Mouse (Mus musculus): ENCODE results near the gene Plcb1.

Plcb1 gene

DNA sequence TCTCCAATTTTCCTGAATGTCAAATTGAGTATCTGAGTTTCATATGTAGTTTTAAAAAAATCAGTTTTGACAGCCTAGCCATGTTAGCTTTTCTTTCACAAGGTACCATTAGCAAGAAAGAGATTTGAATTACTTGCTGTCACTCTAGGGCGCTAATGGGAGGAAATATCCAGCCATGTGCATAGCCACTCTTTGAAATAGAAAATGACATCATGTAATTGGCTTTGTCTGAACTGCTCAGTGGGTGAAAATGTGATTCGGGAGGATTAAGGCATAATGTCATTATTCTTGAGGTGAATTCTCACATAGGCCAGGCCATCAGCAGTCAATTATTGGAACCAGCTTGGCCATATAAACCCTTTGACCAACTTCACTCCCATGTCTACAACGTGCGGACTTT lies 285.5 kb downstream of the Plcb1 start:
- no peak for DNase-seq (ENCODE audit: low spot score)

DNA sequence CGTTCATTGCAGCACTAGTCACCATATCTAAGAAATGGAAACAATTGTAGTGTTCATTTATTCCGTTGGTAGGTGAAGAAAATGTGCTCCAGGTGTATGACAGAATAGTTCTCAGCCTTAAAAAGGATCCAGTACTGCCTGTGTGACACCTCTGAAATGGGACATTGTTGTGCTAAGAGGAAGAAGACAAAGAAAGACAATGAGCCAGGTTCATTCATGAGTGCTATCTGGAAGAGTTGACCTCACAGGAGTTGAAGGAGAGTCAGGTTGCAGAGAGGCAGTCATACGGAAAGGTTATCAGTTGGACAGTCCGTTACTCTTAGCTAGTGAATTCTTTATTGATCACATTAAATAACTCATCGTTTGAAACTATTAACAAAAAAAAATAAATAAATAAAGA lies 286.6 kb downstream of the Plcb1 start:
- DNase-seq (ENCODE audit: low spot score): no peak

- DNase-seq (ENCODE audit: low spot score): no peak
Observed at GRCm38 (mm10) chr2:135073014-135073413, 287.1 kb downstream of the Plcb1 start.

DNA sequence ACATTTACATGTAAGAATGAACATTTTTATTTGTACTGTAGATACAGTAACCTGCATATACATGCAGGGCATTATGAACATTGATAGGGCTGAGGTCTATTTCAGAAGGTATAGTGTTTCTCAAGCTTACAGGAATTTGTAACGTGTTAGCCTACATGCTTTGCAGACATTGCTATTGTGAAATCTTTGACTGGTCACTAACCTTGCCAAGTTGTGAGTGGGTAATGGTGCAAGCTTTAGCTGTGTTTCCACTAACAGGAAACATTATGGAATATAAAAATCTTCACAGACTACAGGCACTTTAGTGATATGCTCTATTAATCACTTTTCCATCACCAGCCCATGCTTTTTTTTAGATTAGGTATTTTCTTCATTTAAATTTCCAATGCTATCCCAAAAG lies 289.5 kb downstream of the Plcb1 start:
- no peak for DNase-seq (ENCODE audit: low spot score)

- DNase-seq (ENCODE audit: low spot score): no peak
Observed at GRCm38 (mm10) chr2:135092588-135093162, 306.8 kb downstream of the Plcb1 start.

GRCm38 (mm10) chr2:135101292-135101691 lies 315.4 kb downstream of the Plcb1 start:
- DNase-seq (ENCODE audit: low spot score): no peak

DNA sequence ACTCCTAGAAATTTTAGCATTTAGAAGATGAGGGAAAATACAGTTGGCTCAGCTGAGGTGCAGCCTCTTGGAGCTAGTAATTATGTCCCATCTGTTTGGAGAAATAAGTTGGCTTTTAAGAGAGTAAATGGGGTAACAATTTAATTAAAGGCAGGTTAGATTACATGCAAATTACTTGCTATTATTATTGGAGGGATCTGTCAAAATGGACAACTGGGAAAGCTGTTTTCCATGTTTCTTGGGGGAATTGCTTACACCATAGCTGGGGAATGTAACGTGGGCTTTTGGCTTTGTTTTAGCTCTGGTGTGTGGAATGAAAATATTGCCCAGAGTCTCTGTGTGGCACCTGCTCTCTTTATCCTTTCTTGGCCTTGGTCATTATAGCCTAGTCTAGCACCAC lies 316.1 kb downstream of the Plcb1 start:
- no peak for DNase-seq (ENCODE audit: low spot score)

DNA sequence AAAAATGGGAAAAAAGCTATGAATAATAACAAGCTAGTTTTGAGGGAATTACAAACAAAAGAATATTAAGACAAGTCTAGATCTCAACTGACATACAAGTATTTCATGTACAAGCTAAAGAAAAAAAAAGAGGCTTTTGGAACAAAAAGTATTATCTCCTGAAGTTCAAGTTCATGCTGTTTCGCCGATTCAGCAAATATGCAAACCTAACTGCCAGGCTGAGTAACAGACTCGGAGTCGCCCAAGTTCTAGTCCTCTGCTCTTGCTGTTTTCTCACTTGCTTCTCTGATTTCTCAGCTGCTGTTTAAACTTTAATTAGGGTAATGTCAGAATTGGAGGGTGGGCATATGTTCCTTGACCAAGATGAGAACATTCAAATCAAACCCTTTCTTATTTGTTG lies 320.8 kb downstream of the Plcb1 start:
- no peak for DNase-seq (ENCODE audit: low spot score)

- no peak for DNase-seq (ENCODE audit: low spot score)
Observed at GRCm38 (mm10) chr2:135108607-135109006, 322.7 kb downstream of the Plcb1 start.

- no peak for DNase-seq (ENCODE audit: low spot score)
Observed at GRCm38 (mm10) chr2:135114501-135115128, 328.7 kb downstream of the Plcb1 start.

DNA sequence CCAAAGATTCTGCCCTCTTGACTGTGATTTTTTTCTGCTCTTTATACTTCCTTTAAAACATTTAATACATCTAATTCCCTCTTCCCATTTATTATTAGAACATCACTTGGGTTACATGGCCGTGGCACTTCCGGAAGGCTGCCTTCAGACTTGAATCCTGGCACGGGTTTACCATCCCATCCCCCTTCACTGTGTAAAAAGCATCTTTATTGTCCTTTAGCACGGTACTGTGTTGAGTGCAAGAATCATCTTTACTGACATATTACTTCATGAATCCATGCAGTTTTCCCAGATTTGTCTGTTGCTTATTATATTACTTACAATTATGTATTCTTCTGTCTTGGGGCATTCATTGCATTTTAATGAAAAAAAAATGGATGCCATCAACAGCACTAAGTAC lies 337.2 kb downstream of the Plcb1 start:
- DNase-seq (ENCODE audit: low spot score): no peak

DNA sequence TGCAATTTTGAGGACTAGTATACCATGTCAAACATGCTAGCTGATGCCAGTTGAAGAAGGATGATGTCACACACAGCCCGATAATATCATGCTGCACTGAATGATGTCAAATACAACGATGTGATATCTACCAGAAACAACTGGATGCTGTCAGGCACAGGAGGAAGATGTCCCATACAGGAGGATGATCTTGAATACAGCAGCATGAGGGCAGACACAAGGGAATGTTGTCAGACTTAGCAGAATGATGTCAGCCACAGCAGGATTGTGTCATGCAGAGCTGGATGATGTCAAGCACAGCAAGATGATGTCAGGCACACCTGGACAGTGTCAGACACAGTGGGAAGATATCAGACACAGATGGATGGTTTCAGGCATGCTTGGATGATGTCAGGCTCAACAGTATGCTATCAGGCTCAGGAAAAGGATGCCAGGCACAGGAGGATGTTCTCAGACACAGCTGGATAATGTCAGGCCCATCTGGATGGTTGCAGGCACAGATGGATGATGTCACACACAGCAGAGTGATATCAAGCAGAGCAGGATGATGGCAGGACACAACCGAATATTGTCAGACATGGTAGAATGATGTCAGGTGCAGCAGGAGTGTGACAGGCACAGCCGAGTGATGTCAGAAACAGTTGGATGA lies 338.0 kb downstream of the Plcb1 start:
- no peak for DNase-seq (ENCODE audit: low spot score)

GRCm38 (mm10) chr2:135140576-135140975 lies 354.7 kb downstream of the Plcb1 start:
- no peak for DNase-seq (ENCODE audit: low spot score)

GRCm38 (mm10) chr2:135152289-135152688 lies 366.4 kb downstream of the Plcb1 start:
- no peak for DNase-seq (ENCODE audit: low spot score)

GRCm38 (mm10) chr2:135153248-135153647 lies 367.4 kb downstream of the Plcb1 start:
- DNase-seq (ENCODE audit: low spot score): no peak

GRCm38 (mm10) chr2:135156055-135156454 lies 370.2 kb downstream of the Plcb1 start:
- DNase-seq (ENCODE audit: low spot score): no peak

DNA sequence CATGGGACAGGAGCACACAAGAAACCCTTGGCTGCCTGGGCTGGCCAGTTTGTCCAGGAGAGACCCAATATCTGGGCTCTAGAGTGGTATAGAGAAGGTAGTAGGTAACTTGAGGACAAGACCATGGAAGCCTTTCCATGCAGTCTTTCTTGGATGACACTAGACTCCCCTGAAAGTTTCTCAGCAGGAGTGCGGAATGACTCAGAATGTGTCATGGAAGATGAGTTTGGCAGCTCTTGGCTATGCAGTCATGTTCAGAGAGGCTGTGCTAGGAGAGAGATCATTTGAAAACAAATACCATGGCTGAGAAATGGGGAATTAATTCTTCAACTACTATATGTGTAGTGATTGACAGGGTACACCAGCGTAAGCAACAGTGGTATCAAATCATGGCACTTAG lies 372.1 kb downstream of the Plcb1 start:
- DNase-seq (ENCODE audit: low spot score): no peak

GRCm38 (mm10) chr2:135161673-135162072 lies 375.8 kb downstream of the Plcb1 start:
- no peak for DNase-seq (ENCODE audit: low spot score)

GRCm38 (mm10) chr2:135165512-135165911 lies 379.6 kb downstream of the Plcb1 start:
- DNase-seq (ENCODE audit: low spot score): no peak

- DNase-seq (ENCODE audit: low spot score): no peak
Observed at GRCm38 (mm10) chr2:135175544-135175943, 389.7 kb downstream of the Plcb1 start.

DNA sequence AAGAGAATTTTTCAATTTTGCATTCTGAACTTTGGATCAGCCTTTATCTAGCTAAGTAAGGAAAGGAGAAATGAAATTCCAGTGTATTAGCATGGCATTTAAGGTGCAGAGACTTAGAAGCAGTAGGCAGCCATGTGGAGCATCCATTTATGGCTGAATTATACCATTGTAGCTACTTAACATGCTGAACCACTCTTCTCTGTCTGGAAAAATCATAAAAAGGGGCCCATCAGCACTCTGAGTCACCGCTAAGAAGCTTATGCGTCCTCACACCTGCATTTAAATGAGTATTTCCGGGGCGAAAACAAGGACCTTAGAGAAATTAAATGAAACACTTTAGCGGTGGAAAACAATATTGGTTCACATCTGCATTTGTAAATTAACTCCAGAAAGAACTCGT lies 401.8 kb downstream of the Plcb1 start:
- DNase-seq (ENCODE audit: low spot score): no peak

DNA sequence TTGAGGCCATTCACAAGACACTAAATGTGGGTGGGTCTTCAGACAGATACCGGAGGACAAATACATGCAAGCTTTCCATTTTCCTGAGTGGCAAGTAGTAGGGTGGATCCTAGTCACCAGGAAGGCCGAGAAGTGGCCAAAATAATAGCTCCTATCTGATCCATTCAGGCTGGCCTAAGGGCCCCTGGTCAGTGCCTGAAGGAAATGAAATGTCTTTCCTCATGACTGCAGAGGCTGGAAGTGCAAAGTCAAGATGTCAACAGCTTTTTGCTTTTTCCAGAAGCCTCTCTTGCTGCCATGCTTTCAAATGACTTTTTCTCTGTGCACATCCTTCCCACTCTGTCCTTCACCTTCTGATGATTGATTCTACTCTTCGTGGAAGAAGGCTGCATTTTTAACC lies 415.0 kb downstream of the Plcb1 start:
- DNase-seq (ENCODE audit: low spot score): no peak

- DNase-seq (ENCODE audit: low spot score): no peak
Observed at GRCm38 (mm10) chr2:135202390-135202789, 416.5 kb downstream of the Plcb1 start.

Data from spleen, adult 12 weeks (tissue).